Mouse (Mus musculus) adrenal gland, postnatal 25 days (tissue): ENCODE measurements at regions not wholly inside any gene's neighbourhood (a gene's known extent, or its start where the extent isn't known, plus 50 kb on each side); places are given as distances from the start of the nearest gene placed in this dataset.
"Not testable (repeated sequence)": the region's sequence is repeated elsewhere in the genome, so short reads cannot be mapped to it uniquely, and the experiment has no call there.

ENCODE experiments used
- DNase-seq: peaks from one replicate; pipeline ENCODE4 v3.0.0; 2021; ENCODE audit warnings: mixed read lengths

DNA sequence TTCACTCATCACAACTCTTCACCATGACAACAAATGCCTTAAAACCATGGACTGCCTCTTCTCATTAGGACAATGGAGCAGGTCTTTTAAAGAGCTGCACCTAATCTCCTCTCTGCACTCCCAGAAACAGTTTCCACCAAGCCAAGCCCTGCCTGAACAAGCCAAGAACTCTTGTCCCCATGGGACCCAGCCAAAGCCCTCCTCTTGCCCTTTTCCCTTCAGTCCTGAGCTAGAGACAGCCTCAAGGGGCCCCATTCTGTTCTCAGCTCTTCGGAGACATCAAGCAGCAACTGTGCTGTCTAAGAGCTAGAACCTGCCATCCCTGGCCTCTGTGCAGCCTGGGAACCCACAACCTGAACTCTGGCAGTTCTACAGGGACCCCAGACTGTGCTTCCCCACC is 345.0 kb upstream of the Irak1bp1 start:
- DNase-seq, result peak; percentile 14

- no peak for DNase-seq
Measured at GRCm38 (mm10) chr9:82493440-82493839, 335.9 kb upstream of the Irak1bp1 start.

GRCm38 (mm10) chr9:82510014-82510413 is 319.3 kb upstream of the Irak1bp1 start:
- DNase-seq, result no peak

GRCm38 (mm10) chr9:82518993-82519392 is 310.3 kb upstream of the Irak1bp1 start:
- DNase-seq, result no peak

GRCm38 (mm10) chr9:82527867-82528385 is 301.4 kb upstream of the Irak1bp1 start:
- no peak for DNase-seq

GRCm38 (mm10) chr9:82552726-82553125 is 276.6 kb upstream of the Irak1bp1 start:
- no peak for DNase-seq

GRCm38 (mm10) chr9:82553213-82553612 is 276.1 kb upstream of the Irak1bp1 start:
- no peak for DNase-seq

DNA sequence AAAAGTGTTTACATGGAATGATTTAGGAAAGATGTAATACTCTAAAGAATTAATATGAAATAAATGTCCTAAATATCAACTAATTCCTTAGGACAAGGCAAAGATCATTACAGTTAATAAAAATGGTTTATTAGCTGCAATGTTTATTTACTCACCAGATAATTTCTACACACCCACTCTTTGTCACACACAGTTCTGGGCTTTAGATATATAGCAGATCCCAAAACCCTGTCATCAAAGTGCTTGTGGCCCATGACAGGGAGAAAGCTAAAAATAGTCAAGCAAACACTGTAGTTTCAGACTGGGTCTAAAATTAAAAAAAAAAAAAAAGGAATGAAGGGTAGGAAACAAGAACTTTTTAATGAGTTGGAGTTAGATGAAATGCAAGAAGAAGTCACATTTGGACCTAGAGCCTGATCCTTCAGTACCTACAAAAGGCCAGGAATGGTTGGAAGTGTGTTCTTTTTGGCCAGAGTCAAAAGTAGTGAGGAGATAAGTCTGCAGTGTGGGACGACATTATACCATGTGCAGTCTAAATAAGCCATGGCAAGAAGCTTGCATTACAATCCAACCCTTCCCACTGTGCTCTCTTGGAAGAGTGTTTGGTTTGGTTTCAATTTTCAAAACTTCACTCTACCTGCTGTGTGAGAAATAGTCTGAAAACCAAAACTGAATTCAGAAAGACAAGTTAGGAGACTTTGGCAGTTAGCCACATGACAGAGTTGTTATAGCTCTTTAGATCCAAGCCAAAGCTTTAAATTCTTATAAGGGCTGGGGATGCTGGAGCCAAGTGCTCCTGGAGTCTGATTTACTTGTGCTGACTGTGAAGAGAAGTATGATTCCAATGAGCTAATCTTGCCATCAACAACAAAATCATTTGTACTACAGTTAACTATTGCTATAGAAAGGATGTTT is 266.5 kb upstream of the Irak1bp1 start:
- no peak for DNase-seq

DNA sequence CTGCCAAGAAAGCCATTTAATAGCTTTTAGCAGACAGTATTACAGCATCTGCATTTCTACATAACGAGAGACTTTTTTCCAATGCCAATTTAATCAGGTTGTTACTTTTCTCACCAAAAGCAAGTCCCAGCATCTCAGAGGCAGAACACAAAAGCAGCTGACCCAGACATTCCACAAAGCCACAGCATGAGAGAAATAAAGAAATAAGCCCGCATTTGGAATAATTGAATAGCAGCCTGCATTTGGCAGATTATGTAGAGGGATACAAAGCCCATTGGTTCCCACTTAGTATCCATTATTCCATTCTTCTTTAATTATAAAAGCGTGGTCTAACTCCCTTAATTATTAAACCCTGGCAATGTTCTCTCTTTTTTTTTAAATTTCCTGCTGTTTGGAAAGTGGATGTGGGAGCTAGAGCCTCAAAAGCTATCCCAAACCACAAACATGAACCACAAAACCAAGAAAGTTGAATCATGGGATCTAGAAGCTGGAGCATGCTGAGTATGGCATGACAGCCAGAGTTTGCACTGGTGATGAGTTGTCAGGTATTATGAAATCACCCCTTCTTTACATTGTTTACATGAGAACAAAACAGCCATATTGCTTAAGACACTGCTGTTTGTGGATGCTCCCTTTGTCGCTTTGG is 247.8 kb upstream of the Irak1bp1 start:
- no peak for DNase-seq

GRCm38 (mm10) chr9:82609111-82609510 is 220.2 kb upstream of the Irak1bp1 start:
- peak; percentile 3 for DNase-seq

- DNase-seq, result no peak
Measured at GRCm38 (mm10) chr9:82609946-82610345, 219.4 kb upstream of the Irak1bp1 start.

DNA sequence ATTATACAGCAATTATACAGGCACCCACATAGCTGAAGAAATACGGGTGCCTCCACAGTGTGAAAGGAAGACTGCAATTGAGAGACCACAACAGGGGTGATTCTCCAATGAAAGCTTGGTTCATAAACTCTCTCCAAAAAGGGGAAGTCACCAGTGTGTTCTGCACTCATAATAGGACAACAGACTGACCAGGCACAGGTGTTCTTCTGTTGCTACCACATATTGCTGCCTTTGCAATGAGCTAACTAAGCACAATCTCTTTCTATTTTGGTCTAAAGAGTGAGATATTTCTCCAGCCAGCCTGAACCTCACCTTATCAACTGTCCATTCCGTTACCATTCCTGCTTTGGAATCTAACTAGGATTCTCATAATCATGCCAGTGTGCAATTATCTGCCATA is 216.8 kb upstream of the Irak1bp1 start:
- DNase-seq, result no peak

GRCm38 (mm10) chr9:82632411-82632810 is 196.9 kb upstream of the Irak1bp1 start:
- DNase-seq, result no peak

DNA sequence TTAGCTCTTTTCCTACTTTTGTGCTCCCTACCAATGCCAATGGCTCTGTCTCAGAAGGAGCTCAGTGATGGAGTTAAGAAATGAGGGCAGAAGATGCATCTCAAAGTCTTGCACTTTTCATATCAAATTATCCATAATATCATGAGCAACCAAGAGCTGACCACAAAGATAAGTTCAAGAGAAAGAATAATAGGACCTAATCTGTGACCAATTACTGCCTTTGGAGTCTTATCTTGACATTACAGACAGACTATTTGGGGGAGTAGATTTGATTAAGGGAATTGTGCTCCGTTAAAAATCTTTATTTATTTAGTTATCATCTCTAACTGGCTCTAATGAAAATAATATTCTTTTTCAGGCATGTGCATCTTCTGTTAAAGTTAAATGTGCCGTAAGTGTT is 189.1 kb upstream of the Irak1bp1 start:
- no peak for DNase-seq

DNA sequence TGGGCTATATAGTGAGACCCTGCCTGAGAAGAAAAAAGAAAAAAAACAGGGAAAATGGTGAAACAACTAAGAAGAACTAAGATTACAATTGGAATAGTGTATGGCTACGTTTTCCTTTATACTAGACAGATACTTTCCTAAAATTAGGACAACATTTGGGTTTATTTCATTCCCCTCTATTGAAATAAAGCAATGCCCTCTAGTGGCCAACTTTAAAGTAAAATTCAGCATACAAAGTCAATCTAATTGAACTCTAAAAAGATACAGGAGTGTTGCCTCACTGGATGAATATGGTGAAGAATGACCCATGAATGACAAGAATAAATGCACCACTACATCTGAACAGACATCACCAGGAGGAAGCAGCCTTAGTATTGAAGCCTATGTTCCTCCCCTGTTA is 185.4 kb upstream of the Irak1bp1 start:
- no peak for DNase-seq

- DNase-seq, result not testable (repeated sequence)
Measured at GRCm38 (mm10) chr9:82655511-82655910, 173.8 kb upstream of the Irak1bp1 start.

GRCm38 (mm10) chr9:82682196-82682595 is 147.1 kb upstream of the Irak1bp1 start:
- DNase-seq, result no peak

DNA sequence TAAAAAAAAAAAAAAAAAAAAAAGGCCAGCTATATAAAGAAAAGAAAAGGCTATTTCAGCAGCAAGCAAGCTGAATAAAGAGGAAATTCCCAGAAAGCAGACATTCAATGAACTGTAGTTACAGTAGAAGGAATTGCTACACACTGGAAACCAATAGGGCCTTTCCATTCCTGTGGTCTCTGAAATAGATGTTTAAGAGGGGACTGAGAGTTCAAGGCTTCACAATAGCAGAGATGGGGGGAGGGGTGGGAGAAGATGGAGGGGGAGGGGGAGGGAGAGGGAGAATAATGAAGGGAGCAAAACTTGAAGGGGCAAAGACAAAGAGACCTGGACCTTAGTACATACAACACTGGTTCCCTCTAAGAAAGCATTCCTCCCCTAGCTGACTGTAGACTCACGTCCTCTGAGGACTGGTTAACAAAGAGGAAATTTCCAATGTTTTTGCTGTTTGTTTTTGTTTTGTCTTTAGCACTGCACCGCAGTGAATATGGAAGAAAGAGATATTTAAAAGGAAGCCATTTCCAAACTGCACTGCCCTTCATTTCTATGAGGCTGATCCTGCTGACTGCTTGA is 119.8 kb upstream of the Irak1bp1 start:
- no peak for DNase-seq

DNA sequence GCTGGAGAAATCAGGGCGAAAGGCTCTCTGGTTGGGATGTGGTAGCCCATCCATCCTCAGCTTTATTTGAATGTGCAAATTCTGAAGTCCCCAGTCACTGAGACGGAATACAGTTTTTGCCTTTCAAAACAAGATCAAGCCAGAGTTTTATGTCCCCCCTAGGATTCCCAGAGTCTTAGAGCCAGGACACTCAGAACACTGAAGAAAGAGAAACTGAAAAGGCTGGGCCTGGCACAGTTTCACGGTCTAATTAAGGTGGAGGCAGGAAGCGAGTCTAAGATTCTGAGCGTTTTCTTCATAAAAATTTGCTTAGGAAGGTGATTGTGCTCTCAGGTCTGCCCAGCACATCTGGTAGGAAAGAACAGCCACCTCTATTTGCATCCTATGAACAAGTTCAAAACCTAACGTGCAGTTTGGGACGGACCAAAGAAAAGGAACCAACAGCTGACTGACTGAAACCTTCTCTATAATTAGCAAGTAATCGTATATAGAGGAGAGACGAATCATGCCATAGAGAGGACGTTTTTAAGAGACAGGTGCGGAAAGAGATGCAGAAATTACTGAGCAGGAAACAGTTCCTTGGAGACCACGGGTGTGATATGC is 119.2 kb upstream of the Irak1bp1 start:
- DNase-seq, result no peak

- DNase-seq, result no peak
Measured at GRCm38 (mm10) chr9:82710945-82711516, 118.3 kb upstream of the Irak1bp1 start.

GRCm38 (mm10) chr9:82712769-82713733 is 116.3 kb upstream of the Irak1bp1 start:
- DNase-seq, result no peak
